Mouse (Mus musculus) retina, adult 2 months (tissue): ENCODE results near the gene C7.

Experiments used
- DNase-seq: peaks from one replicate; pipeline ENCODE4 v3.0.0-alpha.2; 2012; ENCODE audit warnings: low read depth, low spot score

C7 gene

DNA sequence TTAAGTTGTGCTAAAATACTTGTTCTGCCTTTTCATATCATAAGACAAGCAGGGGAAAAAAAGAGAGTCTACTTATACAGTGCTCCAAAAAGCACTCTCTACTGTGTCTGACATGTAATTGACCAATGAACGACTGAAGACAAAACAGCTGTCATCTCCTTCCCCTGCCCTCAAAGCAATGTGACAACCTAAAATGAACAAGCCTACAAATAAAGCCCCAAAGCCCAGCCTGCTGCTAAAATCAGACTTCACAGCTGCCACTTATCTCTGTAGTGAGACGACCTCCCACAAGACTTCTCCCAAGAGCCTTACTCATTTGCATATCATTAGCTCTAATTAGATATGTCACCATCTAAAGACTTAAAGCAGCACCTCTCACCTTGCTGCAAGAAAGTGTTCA lies 60.6 kb downstream of the C7 start:
- DNase-seq: no peak

DNA sequence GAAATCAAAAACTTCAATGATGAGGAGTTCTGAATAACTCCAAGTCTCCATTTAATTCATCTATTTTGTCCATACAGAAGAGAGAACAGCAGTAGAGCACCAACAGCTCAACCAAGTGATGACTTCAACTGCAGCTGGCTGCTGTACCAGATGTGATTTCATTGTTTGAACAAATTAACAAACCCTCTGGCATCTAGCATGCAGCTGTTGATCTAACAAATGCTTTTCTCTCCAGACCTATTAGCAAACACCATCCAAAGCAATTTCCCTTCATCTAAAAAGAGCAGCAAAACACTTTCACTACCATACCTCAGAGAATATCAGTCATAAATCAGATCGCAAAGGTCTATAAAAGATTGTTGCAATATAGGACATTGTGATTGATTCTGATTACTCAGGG lies 90.2 kb downstream of the C7 start:
- no peak for DNase-seq
